Mouse (Mus musculus): ENCODE data around the gene Cblb. TPM values are rescaled to one million over a fixed set of nuclear protein-coding genes. Genes with fewer than 3 reads are reported as not detected.

The Cblb gene
- polyA plus RNA-seq, 1 experiment from 2014 or later = 2.1 TPM

DNA sequence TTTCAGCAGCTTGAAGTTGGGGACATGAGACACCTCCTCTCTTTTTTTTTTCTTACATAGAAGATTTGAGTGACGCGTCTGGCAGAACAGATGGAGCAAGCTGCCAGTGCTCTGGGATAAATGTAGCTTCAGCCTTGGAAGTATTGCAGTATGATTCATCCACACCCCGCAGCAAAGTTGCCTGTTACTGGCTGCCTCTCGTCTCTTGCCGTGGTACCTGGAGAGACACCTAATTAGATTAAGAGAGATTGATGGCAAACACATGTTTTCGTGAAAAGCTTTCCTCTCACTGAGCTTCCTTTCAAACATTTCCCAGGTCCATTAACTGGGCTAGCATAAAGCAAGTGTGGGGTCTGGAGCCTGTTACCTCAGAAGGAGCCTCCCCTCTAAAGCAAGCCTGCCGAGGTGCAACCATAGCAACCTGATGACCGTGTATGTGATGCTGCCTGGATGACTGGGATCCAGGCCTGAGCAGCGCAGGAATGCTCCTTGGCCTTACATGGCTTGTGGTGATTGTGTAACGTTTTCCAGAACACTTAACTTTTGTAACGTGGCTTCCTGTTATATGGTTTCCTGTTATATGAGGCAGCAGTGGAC is 103.7 kb downstream of the Cblb start:
- Histone ChIP-seq H3K36me3 (replicated peaks; ENCODE audit: insufficient read depth, low read length) (peaks cover 7% of the 10 kb centered on the region; the same call in 1 of the 2 replicates), H3K4me2 (ENCODE audit: low read depth, low read length) (no peak overlapping the region), H3K27me3 (ENCODE audit: insufficient read depth, low read length) (no peaks in the 10 kb centered on the region), H3K27ac (ENCODE audit: low read depth) (no peak overlapping the region), H3K4me1 (ENCODE audit: insufficient read depth) (peaks cover 4% of the 10 kb centered on the region), H3K9ac (replicated peaks) (no peak overlapping the region), H3K4me3 (ENCODE audit: low read depth, low read length) (no peak overlapping the region), H3K9me3 (ENCODE audit: low read length) (no peaks in the 10 kb centered on the region)
- WGBS (ENCODE audit: insufficient replicate concordance) = 74% methylated on average over 11 of the region's 11 CpGs
- TF ChIP-seq EP300 (IDR thresholded peaks at IDR 0.05; ENCODE audit: low read depth) (no peak), CTCF (IDR thresholded peaks at IDR 0.05; ENCODE audit: low read depth) (no peak)
- ATAC-seq (0 out of 2 replicates have a peak, but pooled peaks have one; percentile 10), DNase-seq (no peak)

DNA sequence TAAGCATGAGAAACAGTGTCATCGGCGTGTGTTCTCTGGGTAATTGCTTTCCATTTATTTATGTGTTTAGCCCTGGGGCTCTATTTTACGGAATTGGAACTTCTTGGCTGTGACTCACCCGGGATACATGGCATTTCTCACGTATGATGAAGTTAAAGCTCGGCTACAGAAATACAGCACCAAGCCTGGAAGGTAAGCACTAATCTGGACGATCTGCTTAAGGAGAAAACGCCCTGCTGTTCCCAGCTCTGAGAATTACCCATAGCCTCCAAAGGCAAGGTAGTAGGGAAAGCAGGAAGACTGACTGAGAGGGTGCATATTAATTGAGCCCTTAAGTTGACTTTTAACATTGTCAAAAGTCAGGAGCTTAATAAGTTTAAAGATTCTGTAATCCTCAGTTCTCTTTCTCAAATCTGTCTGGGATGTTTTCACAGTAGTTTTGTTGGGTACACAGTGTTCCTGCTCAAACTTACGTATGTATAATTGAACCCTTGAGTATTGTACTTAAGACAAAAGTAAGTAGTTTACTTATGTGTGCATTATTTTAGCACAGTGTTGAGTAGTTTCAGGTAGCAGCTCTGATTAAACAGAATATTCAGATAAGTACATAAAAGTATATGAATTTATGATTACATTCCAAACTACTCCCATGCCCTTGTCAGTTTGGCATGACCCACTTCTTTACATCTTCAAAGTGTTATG is 104.8 kb downstream of the Cblb start:
- no peak overlapping the region for H3K4me3 ChIP-seq (ENCODE audit: low read depth, low read length)
- no peak overlapping the region for H3K4me2 ChIP-seq (ENCODE audit: low read depth, low read length)
- WGBS (ENCODE audit: insufficient replicate concordance) = 83% methylated on average over 9 of the region's 9 CpGs
- DNase-seq (no peak), ATAC-seq (no peak)
- no peaks in the 10 kb centered on the region for H3K27me3 ChIP-seq (ENCODE audit: insufficient read depth, low read length)
- H3K4me1 ChIP-seq (ENCODE audit: insufficient read depth) = peaks cover 3% of the 10 kb centered on the region; the same call in 1 of the 2 replicates
- H3K27ac ChIP-seq (ENCODE audit: low read depth) = no peak overlapping the region
- TF ChIP-seq EP300 (IDR thresholded peaks at IDR 0.05; ENCODE audit: low read depth) = no peak
- no peak for TF ChIP-seq CTCF (IDR thresholded peaks at IDR 0.05; ENCODE audit: low read depth)
- no peaks in the 10 kb centered on the region for H3K9me3 ChIP-seq (ENCODE audit: low read length)
- H3K36me3 ChIP-seq (replicated peaks; ENCODE audit: insufficient read depth, low read length) = peaks cover 7% of the 10 kb centered on the region; the same call in 1 of the 2 replicates
- H3K9ac ChIP-seq (replicated peaks) = no peak overlapping the region

DNA sequence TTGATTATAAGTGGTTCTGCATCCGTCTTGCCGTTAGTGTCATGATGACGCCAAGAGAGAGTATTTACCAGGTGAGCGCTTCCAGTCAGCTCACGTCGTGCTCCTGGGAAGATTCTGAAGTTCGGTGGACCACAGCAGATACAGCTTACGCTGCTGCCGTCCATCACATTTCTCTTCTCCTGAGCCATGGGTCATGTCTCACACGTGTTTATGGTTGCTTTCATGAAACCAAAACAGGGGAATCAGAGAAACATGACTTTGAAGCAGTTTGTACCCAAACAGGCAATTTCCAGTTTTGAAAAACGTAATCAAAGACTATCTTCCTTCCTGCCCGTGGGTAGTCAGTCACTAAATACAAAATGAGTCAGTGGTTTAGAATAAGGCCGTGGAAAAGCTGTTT is 112.1 kb downstream of the Cblb start:
- H3K27me3 ChIP-seq (ENCODE audit: insufficient read depth, low read length) = no peaks in the 10 kb centered on the region
- ATAC-seq (no peak), DNase-seq (no peak)
- H3K36me3 ChIP-seq (replicated peaks; ENCODE audit: insufficient read depth, low read length) = peaks cover 7% of the 10 kb centered on the region
- no peak overlapping the region for H3K27ac ChIP-seq (ENCODE audit: low read depth)
- WGBS (ENCODE audit: insufficient replicate concordance) = 82% methylated on average over 13 of the region's 13 CpGs
- H3K4me3 ChIP-seq (ENCODE audit: low read depth, low read length) = no peak overlapping the region
- H3K9ac ChIP-seq (replicated peaks) = no peak overlapping the region
- H3K4me1 ChIP-seq (ENCODE audit: insufficient read depth) = 0 out of 2 replicates have a peak, but pooled peaks cover 4% of the 10 kb centered on the region
- H3K9me3 ChIP-seq (ENCODE audit: low read length) = no peaks in the 10 kb centered on the region
- TF ChIP-seq EP300 (IDR thresholded peaks at IDR 0.05; ENCODE audit: low read depth) (no peak), CTCF (IDR thresholded peaks at IDR 0.05; ENCODE audit: low read depth) (no peak)
- no peak overlapping the region for H3K4me2 ChIP-seq (ENCODE audit: low read depth, low read length)

DNA sequence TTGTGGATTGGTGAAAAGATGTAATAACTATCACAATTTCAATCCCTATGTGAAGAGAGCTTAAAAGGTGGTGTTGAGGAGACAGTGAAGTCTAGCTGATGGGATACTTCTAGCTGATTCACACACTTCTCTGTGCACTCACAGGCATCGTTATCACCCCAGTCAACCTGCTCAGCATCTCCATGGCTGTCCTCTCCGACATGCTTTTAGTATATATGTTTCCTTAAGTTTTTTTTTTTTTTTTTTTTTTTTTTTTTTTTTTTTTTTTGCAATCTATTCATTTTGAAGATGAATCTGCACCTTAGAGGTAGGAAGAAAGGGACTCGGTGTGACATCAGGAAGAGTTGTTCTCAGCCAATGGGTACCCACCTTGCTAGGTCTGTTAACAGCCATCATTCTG is 112.8 kb downstream of the Cblb start:
- TF ChIP-seq CTCF (IDR thresholded peaks at IDR 0.05; ENCODE audit: low read depth) (no peak), EP300 (IDR thresholded peaks at IDR 0.05; ENCODE audit: low read depth) (no peak)
- Histone ChIP-seq H3K27ac (ENCODE audit: low read depth) (no peak overlapping the region), H3K4me3 (ENCODE audit: low read depth, low read length) (no peak overlapping the region), H3K36me3 (replicated peaks; ENCODE audit: insufficient read depth, low read length) (peaks cover 7% of the 10 kb centered on the region), H3K4me1 (ENCODE audit: insufficient read depth) (0 out of 2 replicates have a peak, but pooled peaks cover 4% of the 10 kb centered on the region), H3K9me3 (ENCODE audit: low read length) (no peaks in the 10 kb centered on the region), H3K27me3 (ENCODE audit: insufficient read depth, low read length) (no peaks in the 10 kb centered on the region), H3K4me2 (ENCODE audit: low read depth, low read length) (no peak overlapping the region), H3K9ac (replicated peaks) (no peak overlapping the region)
- WGBS (ENCODE audit: insufficient replicate concordance) = 87% methylated on average over 3 of the region's 3 CpGs
- DNase-seq (no peak), ATAC-seq (no peak)

DNA sequence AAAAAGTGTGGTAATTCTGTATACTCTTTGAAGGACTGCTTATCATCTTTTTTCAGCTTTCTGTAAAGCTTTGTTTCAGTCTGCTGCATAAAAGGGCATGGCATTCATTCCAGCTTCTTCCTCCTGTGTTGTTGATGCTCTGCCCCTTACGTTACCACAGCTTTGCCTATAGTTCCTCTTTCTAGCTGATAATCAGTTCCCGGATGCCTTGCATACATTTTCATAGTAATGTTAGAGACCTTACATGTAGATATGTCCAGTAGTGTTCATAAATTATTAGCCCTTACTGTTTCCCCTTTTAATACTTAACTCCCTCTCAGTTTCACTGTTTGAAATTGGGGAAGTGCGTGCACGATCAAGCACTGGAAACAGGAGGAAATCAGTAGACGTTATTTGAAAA is 113.8 kb downstream of the Cblb start:
- H3K4me2 ChIP-seq (ENCODE audit: low read depth, low read length) = no peak overlapping the region
- 39% methylated on average over 5 of the region's 5 CpGs for whole genome bisulfite sequencing (ENCODE audit: insufficient replicate concordance)

DNA sequence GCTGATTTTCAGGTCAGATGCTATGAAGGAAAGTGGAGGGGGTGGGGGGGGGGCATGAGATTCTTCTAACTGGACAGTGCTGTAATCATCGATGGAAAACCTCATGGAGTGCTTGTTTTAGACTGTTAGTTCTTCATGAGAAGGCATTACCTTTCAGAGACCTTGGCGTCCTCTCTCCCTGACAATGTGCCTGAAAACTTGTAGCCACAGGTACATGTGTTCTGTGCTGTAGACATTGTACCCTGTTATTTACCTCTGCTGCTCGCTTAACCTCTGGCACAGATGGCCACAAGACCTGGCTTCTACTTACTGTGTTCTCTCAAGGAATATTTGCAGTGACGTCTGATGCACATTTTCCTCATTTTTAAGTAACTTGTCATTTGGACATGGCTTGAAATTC is 114.5 kb downstream of the Cblb start:
- ATAC-seq (peak; percentile 93), DNase-seq (no peak)
- Histone ChIP-seq H3K4me2 (ENCODE audit: low read depth, low read length) (peak overlapping the region; percentile 5; the same call in 1 of the 2 replicates), H3K4me1 (ENCODE audit: insufficient read depth) (0 out of 2 replicates have a peak, but pooled peaks cover 4% of the 10 kb centered on the region), H3K9me3 (ENCODE audit: low read length) (no peaks in the 10 kb centered on the region), H3K27ac (ENCODE audit: low read depth) (peak overlapping the region; percentile 75), H3K4me3 (ENCODE audit: low read depth, low read length) (no peak overlapping the region), H3K36me3 (replicated peaks; ENCODE audit: insufficient read depth, low read length) (peaks cover 7% of the 10 kb centered on the region), H3K27me3 (ENCODE audit: insufficient read depth, low read length) (no peaks in the 10 kb centered on the region), H3K9ac (replicated peaks) (no peak overlapping the region)
- TF ChIP-seq CTCF (IDR thresholded peaks at IDR 0.05; ENCODE audit: low read depth) = no peak
- TF ChIP-seq EP300 (IDR thresholded peaks at IDR 0.05; ENCODE audit: low read depth) = no peak
- 64% methylated on average over 4 of the region's 4 CpGs for WGBS (ENCODE audit: insufficient replicate concordance)

More for the DNA sequence above, 113.8 kb downstream of the Cblb start:
- TF ChIP-seq CTCF (IDR thresholded peaks at IDR 0.05; ENCODE audit: low read depth) (no peak), EP300 (IDR thresholded peaks at IDR 0.05; ENCODE audit: low read depth) (no peak)
- Histone ChIP-seq H3K27ac (ENCODE audit: low read depth) (no peak overlapping the region), H3K9me3 (ENCODE audit: low read length) (no peaks in the 10 kb centered on the region), H3K27me3 (ENCODE audit: insufficient read depth, low read length) (no peaks in the 10 kb centered on the region), H3K4me3 (ENCODE audit: low read depth, low read length) (no peak overlapping the region), H3K36me3 (replicated peaks; ENCODE audit: insufficient read depth, low read length) (peaks cover 7% of the 10 kb centered on the region), H3K4me1 (ENCODE audit: insufficient read depth) (0 out of 2 replicates have a peak, but pooled peaks cover 4% of the 10 kb centered on the region), H3K9ac (replicated peaks) (no peak overlapping the region)
- ATAC-seq (no peak), DNase-seq (no peak)

All from liver, postnatal 0 days (tissue).